Mouse (Mus musculus) ES-E14 (cell line): ENCODE measurements at regions not wholly inside any gene's neighbourhood (a gene's known extent, or its start where the extent isn't known, plus 50 kb on each side); places are given as distances from the start of the nearest gene placed in this dataset.
"Not testable (repeated sequence)": the region's sequence is repeated elsewhere in the genome, so short reads cannot be mapped to it uniquely, and the experiment has no call there.

Experiments used
- HCFC1 ChIP-seq: IDR thresholded peaks from 2 replicates; pipeline ENCODE4 v1.6.1; 2012; ENCODE audit warnings: low read length, inconsistent platforms, borderline replicate concordance; ENCODE audit not compliant: insufficient read depth
- ZNF384 ChIP-seq: IDR thresholded peaks from 2 replicates; pipeline ENCODE4 v1.6.1; 2012; ENCODE audit warnings: low read depth, low read length, inconsistent platforms

DNA sequence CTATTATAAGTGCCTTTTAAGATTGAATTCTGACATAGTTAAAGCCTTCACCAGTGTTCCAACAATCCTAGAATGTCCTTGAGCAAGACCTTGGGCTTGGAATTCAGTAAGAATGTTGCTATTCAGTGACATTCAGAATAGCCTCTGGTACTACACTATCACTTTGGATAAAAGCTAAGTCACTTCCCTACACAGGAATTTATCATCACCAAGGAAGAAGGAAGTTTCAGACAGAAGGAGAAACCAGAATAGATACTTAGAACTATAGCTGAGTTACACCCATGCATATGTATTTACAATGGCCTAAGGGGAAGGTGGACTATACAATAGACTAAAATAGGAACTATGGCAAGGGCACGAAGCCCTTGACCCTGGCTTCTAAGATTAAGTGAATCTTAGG, 259.6 kb upstream of the Snx7 start:
- TF ChIP-seq ZNF384, HCFC1: not testable (repeated sequence)
